Mouse (Mus musculus): ENCODE measurements around the gene Mmp20. TPM values are rescaled to one million over a fixed set of nuclear protein-coding genes. Genes with fewer than 3 reads are reported as not detected.

Gene Mmp20
- polyA plus RNA-seq, 1 experiment = not detected

Other genes starting within 250 kb of the Mmp20 start
- not detected in 2 replicates for gene Mmp1b, start 240.2 kb upstream of the Mmp20 start, polyA plus RNA-seq (2012; ENCODE audit: insufficient read depth, insufficient read length, missing spikeins)
- 5.9 and 12.8 TPM in 2 replicates for gene Mmp3, start 182.4 kb upstream of the Mmp20 start, polyA plus RNA-seq (2012; ENCODE audit: insufficient read depth, insufficient read length, missing spikeins)
- not detected in 2 replicates for gene Mmp10, start 125.9 kb upstream of the Mmp20 start, polyA plus RNA-seq (2012; ENCODE audit: insufficient read depth, insufficient read length, missing spikeins)
- not detected in 2 replicates for gene Mmp8, start 69.8 kb upstream of the Mmp20 start, polyA plus RNA-seq (2012; ENCODE audit: insufficient read depth, insufficient read length, missing spikeins)
- not detected in 2 replicates for gene Mmp27, start 56.8 kb upstream of the Mmp20 start, polyA plus RNA-seq (2012; ENCODE audit: insufficient read depth, insufficient read length, missing spikeins)
- gene Mmp7, start 63.9 kb downstream of the Mmp20 start, polyA plus RNA-seq (2012; ENCODE audit: insufficient read depth, insufficient read length, missing spikeins) = not detected in 2 replicates
- gene Tmem123, start 135.8 kb downstream of the Mmp20 start, polyA plus RNA-seq (2012; ENCODE audit: insufficient read depth, insufficient read length, missing spikeins) = 48.1 and 61.0 TPM in 2 replicates
- 10.1 and 19.7 TPM in 2 replicates for gene Birc2, start 208.8 kb downstream of the Mmp20 start, polyA plus RNA-seq (2012; ENCODE audit: insufficient read depth, insufficient read length, missing spikeins)
- gene Birc3, start 245.0 kb downstream of the Mmp20 start, polyA plus RNA-seq (2012; ENCODE audit: insufficient read depth, insufficient read length, missing spikeins) = 12.6 and 14.9 TPM in 2 replicates